Mouse (Mus musculus) induced T-regulatory cell, adult 2 months (primary cell): ENCODE measurements around the gene Trarg1.

Experiments used
- DNase-seq: peaks from one replicate; pipeline ENCODE4 v3.0.0-alpha.2; 2012; ENCODE audit warnings: low read depth

The Trarg1 gene

GRCm38 (mm10) chr11:76674199-76674598, 5.4 kb upstream of the Trarg1 start:
- no peak for DNase-seq

- peak; percentile 29 for DNase-seq
Observed at GRCm38 (mm10) chr11:76674704-76675103, 4.9 kb upstream of the Trarg1 start.

GRCm38 (mm10) chr11:76685604-76686003, 6.0 kb downstream of the Trarg1 start:
- DNase-seq: no peak

- DNase-seq: no peak
Observed at GRCm38 (mm10) chr11:76692096-76692495, 12.5 kb downstream of the Trarg1 start.

- peak; percentile 27 for DNase-seq
Observed at GRCm38 (mm10) chr11:76695810-76696209, 16.2 kb downstream of the Trarg1 start.

- no peak for DNase-seq
Observed at GRCm38 (mm10) chr11:76699626-76700025, 20.0 kb downstream of the Trarg1 start.

- DNase-seq: no peak
Observed at GRCm38 (mm10) chr11:76707656-76708055, 28.0 kb downstream of the Trarg1 start.

- DNase-seq: no peak
Observed at GRCm38 (mm10) chr11:76708066-76708465, 28.5 kb downstream of the Trarg1 start.

- DNase-seq: no peak
Observed at GRCm38 (mm10) chr11:76708881-76709280, 29.3 kb downstream of the Trarg1 start.

GRCm38 (mm10) chr11:76709625-76710452, 30.2 kb downstream of the Trarg1 start:
- DNase-seq: no peak

GRCm38 (mm10) chr11:76717000-76717399, 37.4 kb downstream of the Trarg1 start:
- DNase-seq: no peak

- DNase-seq: no peak
Observed at GRCm38 (mm10) chr11:76723911-76724310, 44.3 kb downstream of the Trarg1 start.

- DNase-seq: no peak
Observed at GRCm38 (mm10) chr11:76728093-76728492, 48.5 kb downstream of the Trarg1 start.

GRCm38 (mm10) chr11:76730650-76731049, 51.0 kb downstream of the Trarg1 start:
- DNase-seq: peak; percentile 13

- DNase-seq: peak; percentile 90
Observed at GRCm38 (mm10) chr11:76734560-76734959, 55.0 kb downstream of the Trarg1 start.

GRCm38 (mm10) chr11:76735753-76736324, 56.2 kb downstream of the Trarg1 start:
- peak; percentile 86 for DNase-seq

GRCm38 (mm10) chr11:76739125-76739524, 59.5 kb downstream of the Trarg1 start:
- DNase-seq: peak; percentile 73

- no peak for DNase-seq
Observed at GRCm38 (mm10) chr11:76742511-76742910, 62.9 kb downstream of the Trarg1 start.

GRCm38 (mm10) chr11:76744550-76744949, 64.9 kb downstream of the Trarg1 start:
- no peak for DNase-seq

GRCm38 (mm10) chr11:76745921-76746320, 66.3 kb downstream of the Trarg1 start:
- DNase-seq: peak; percentile 50
